Mouse (Mus musculus) embryonic facial prominence, embryonic 14.5 days (tissue): ENCODE measurements around the gene Rpl13a. TPM values are rescaled to one million over a fixed set of nuclear protein-coding genes. Genes with fewer than 3 reads are reported as not detected.

Experiments
- ATAC-seq: fragments of 200-750 bp; cut with Nextera tagmentation; 2 replicates; pipeline ENCODE4 v1.8.0; 2017; ENCODE audit warnings: low read depth, moderate number of reproducible peaks, moderate TSS enrichment
- DNase-seq: peaks from one replicate; pipeline ENCODE4 v3.0.0-alpha.2; 2015; ENCODE audit warnings: low spot score
- H3K27ac ChIP-seq: fragments of 300-500 bp; sonication (generic); replicated peaks from 2 replicates; pipeline ENCODE4 v1.5.1; 2014; ENCODE audit warnings: low read depth, mild to moderate bottlenecking, low read length, moderate library complexity
- H3K27me3 ChIP-seq: fragments of 300-500 bp; sonication (generic); replicated peaks from 2 replicates; pipeline ENCODE4 v1.6.1; 2014; ENCODE audit warnings: low read length; ENCODE audit not compliant: control insufficient read depth, insufficient read depth
- H3K36me3 ChIP-seq: fragments of 300-500 bp; sonication (generic); 2 replicates; pipeline ENCODE4 v1.6.1; 2014; ENCODE audit warnings: low read length, mixed read lengths; ENCODE audit not compliant: control insufficient read depth, insufficient read depth
- H3K4me1 ChIP-seq: fragments of 300-500 bp; sonication (generic); 2 replicates; pipeline ENCODE4 v1.6.1; 2014; ENCODE audit warnings: antibody characterized with exemption, low read length; ENCODE audit not compliant: control insufficient read depth, insufficient read depth
- H3K4me2 ChIP-seq: fragments of 300-500 bp; sonication (generic); 2 replicates; pipeline ENCODE4 v1.6.1; 2014; ENCODE audit warnings: low read depth, mild to moderate bottlenecking, low read length, moderate library complexity, mixed read lengths
- H3K4me3 ChIP-seq: fragments of 300-500 bp; sonication (generic); 2 replicates; pipeline ENCODE4 v1.5.1; 2014; ENCODE audit warnings: low read depth, mild to moderate bottlenecking, low read length
- H3K9ac ChIP-seq: fragments of 300-500 bp; sonication (generic); 2 replicates; pipeline ENCODE4 v1.6.1; 2014; ENCODE audit warnings: low read depth, mild to moderate bottlenecking, low read length, moderate library complexity, mixed read lengths
- H3K9me3 ChIP-seq: fragments of 300-500 bp; sonication (generic); 2 replicates; pipeline ENCODE4 v1.6.1; 2016; ENCODE audit warnings: low read length; ENCODE audit not compliant: control insufficient read depth
- WGBS: fragments of 180-500 bp; shearing (Covaris S2); extraction: QIAGEN DNeasy Blood & Tissue Kit; methylation state at CpG from one replicate; pipeline ENCODE4 v1.1.7; 2014; 5-methylcytosine and 5-hydroxymethylcytosine counted together
- polyA plus RNA-seq: library from polyadenylated mRNA; unstranded; fragments of >200 nt; fragmentation: Nextera tagmentation; extraction: Ambion mirVana; gene quantifications from 2 replicates; pipeline ENCODE4 v1.2.1, GENCODE M21; 2014

Gene Rpl13a
- polyA plus RNA-seq, 1 experiment from 2014 or later = 1,619 TPM

DNA sequence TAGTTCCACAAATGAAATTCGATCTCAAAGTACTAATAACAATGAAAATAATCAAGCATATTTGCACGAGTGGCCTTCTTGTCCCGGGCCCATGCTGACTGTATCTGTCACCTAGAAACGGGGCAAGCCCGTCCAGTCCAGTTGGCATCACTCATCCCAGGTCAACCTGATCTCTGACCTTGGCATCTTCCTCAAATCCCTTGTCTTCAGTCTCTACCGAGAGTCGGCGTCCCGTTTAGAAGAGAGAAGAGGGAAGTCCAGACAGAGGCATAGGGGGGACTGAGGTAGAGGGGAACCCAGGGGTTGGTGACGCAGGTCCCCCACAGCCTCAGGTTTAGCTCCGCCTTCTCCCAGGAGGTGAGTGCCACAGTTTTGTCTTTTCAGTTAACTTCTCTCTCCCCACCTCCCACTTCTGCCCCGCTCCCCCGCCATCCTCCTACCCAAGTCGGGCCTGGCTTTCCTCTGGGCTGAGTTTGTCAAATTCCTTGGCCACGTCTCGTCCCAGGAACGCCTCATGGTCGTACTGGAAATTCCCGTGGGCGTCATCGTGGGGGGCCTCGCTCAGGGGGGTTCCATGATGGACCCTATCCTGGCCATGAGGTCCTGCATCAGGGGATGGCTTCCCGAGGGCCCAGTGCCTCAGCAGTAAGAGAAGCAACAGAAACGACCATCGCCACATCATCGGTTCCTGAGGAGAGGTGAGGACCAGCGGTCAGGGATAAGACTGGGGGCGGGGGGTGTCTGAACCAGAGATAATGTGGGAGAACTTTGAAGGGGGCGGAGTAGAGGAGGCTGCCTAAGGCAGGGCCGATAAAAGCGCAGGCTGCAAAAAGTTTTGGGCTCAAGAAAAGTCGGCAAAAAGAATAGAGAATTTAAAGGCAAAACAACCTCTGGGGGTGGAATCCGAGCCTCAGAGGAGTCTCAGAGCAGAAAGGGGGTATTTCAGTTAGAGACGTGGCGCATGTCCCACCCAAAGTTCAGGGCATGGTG lies 37.3 kb downstream of the Rpl13a start:
- H3K4me2 ChIP-seq = peak overlapping the region; percentile 70
- ATAC-seq (peak; percentile 50), DNase-seq (peak; percentile 61)
- H3K9me3 ChIP-seq = no peaks in the 10 kb centered on the region
- peak overlapping the region; percentile 67 for H3K4me3 ChIP-seq
- H3K4me1 ChIP-seq = peaks cover 12% of the 10 kb centered on the region
- H3K36me3 ChIP-seq = peaks cover 33% of the 10 kb centered on the region
- peak overlapping the region; percentile 87 for H3K9ac ChIP-seq
- 9% methylated on average over 35 of the region's 35 CpGs for WGBS
- H3K27ac ChIP-seq = peak overlapping the region; percentile 97
- H3K27me3 ChIP-seq = no peaks in the 10 kb centered on the region

DNA sequence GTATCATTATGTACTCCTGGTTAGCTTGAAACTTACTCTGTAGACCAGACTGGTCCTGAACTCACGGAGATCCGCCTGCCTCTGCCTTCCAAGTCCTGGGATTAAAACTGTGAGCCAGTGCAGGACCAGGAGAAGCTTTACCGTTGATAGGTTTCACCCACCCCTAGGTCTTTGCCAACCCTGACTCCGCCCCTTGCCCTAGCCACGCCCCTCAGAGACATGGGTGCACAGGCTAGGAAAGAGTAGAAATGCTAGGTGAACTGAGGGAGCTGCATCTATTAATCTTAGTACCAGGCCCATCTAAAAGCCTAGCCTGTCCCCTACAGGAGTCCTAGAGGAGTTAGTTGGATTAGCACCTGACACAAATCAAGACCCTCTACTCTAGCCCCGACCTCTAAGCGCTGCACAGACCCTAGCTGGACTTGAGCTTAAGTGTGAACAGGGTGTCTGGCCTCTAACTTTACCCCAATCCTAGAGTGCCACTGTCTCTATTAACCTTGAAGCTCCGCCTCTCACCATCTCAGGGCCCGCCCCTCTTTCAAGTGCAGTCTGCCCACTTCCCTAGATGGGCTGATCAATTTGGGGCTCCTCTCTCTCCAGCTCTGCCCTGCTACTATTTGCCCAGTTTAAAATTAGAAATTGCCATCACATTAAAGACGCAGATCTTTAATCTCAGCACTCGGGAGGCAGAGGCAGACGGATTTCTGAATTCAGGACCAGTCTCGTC lies 38.1 kb downstream of the Rpl13a start:
- peak overlapping the region; percentile 67 for H3K4me3 ChIP-seq
- no peaks in the 10 kb centered on the region for H3K9me3 ChIP-seq
- H3K27me3 ChIP-seq = no peaks in the 10 kb centered on the region
- peak overlapping the region; percentile 97 for H3K27ac ChIP-seq
- peak overlapping the region; percentile 70 for H3K4me2 ChIP-seq
- H3K36me3 ChIP-seq = peaks cover 36% of the 10 kb centered on the region
- DNase-seq (no peak), ATAC-seq (no peak)
- peak overlapping the region; percentile 87 for H3K9ac ChIP-seq
- WGBS = 80% methylated on average over 13 of the region's 13 CpGs
- peaks cover 12% of the 10 kb centered on the region for H3K4me1 ChIP-seq

DNA sequence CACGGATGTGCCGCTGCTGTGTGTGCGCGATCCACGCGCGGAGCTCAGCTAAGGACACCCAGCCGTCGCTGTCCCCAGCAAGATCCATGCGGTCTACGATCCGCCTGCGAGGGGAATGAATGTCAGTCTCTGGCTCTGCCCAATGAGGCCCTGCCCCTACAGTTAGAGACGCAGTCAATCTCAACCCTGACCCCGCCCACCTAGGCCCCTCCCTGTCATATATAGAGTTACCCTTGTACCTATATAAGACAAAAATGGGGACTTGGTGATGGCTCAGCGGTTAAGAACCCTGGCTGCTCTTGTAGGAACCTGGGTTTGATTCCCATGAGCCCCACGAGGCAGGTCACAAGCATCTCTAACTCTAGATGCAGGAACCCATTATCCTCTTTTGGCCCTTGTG lies 40.0 kb downstream of the Rpl13a start:
- DNase-seq = no peak
- Histone ChIP-seq H3K36me3 (peaks cover 55% of the 10 kb centered on the region), H3K9me3 (no peaks in the 10 kb centered on the region), H3K27me3 (no peaks in the 10 kb centered on the region), H3K9ac (no peak overlapping the region), H3K27ac (no peak overlapping the region), H3K4me2 (no peak overlapping the region), H3K4me3 (no peak overlapping the region), H3K4me1 (peaks cover 12% of the 10 kb centered on the region)
- WGBS = 91% methylated on average over 17 of the region's 17 CpGs
- ATAC-seq = no peak

GRCm38 (mm10) chr7:45086084-45086483 lies 42.5 kb downstream of the Rpl13a start:
- ATAC-seq (no peak), DNase-seq (no peak)
- no peaks in the 10 kb centered on the region for H3K27me3 ChIP-seq
- 78% methylated on average over 4 of the region's 4 CpGs for WGBS
- peaks cover 8% of the 10 kb centered on the region for H3K4me1 ChIP-seq
- H3K4me2 ChIP-seq = no peak overlapping the region
- no peaks in the 10 kb centered on the region for H3K9me3 ChIP-seq
- no peak overlapping the region for H3K27ac ChIP-seq
- H3K36me3 ChIP-seq = peaks cover 72% of the 10 kb centered on the region
- H3K4me3 ChIP-seq = no peak overlapping the region
- H3K9ac ChIP-seq = no peak overlapping the region

DNA sequence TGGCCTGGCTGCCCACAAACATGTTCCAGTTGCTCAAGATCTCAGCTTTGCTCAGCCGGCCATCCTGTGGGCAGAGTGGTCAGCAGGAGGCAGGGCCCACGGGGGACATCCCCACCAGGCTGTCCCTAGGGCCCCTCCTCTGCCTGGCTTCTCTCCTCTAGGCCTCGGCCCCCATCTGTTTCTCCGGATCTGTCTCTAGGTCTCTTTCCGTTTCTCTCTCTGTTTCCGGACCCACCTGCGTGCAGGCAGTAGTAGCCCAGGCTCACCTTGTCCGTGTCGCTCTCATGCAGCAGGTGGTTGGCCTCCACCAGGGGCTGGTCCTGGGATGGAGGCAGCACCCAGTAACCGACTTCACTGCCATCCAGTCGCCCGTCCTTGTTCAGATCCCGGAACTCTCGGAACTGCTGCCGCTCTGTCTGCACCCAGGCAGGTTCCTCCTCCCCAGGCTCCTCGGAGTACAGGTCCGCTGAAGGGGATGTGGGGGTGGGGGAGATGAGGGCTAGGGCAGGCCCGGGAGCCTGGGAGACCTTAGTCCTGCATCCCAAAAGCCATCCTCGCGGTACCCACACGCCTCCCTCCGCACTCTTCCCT lies 45.2 kb downstream of the Rpl13a start:
- WGBS = 82% methylated on average over 21 of the region's 22 CpGs

DNA sequence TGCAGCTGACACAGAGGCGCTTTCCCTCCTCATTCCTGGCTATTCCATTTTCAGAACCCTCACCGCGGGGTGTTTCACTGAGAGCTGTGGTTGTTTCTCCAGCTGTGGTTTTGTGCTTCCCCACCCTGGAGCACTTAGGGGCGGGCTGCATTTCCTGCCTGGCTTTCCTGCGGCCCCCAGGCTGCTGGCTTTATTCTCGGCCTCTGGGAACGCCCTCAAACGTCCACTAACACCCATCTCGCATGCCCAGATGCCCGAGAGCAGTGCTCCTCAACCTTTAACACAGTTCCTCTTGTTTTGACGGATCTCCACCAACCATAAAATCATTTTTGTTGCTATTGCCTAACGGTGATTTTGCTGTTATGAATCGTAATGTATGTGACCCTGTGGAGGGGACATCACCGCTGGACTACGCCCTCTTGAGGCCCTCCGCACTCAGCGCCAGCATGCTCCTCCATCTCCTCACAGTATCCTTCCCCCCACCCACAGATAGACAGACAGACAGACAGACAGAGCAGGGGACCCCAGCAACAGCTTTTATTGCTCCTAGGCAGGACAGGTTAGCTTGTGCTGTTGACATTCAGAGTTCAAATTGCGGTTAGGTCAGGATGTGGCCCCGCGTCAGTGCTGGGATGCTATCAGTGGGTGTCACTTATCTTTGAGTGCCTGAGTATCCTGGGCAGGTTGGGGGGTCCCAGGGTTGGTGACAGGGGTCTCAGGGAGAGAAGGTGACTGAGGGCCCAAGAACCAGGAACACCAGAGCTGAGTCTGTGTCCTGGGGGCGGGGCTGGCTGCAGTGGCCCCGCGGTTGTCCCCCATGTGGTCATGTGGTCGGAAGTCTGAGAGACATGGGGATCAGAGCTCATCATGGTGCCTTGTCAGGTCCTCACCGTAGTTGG lies 45.9 kb downstream of the Rpl13a start:
- peaks cover 4% of the 10 kb centered on the region; the same call in 1 of the 2 replicates for H3K4me1 ChIP-seq
- H3K36me3 ChIP-seq = peaks cover 61% of the 10 kb centered on the region
- DNase-seq (peak; percentile 81), ATAC-seq (peak; percentile 23; the same call in 1 of the 2 replicates)
- H3K9ac ChIP-seq = peak overlapping the region; percentile 1; the same call in 1 of the 2 replicates
- no peaks in the 10 kb centered on the region for H3K9me3 ChIP-seq
- H3K4me2 ChIP-seq = peak overlapping the region; percentile 20; the same call in 1 of the 2 replicates
- WGBS = 57% methylated on average over 25 of the region's 25 CpGs
- H3K27ac ChIP-seq = peak overlapping the region; percentile 79
- no peak overlapping the region for H3K4me3 ChIP-seq
- no peaks in the 10 kb centered on the region for H3K27me3 ChIP-seq

More for the DNA sequence above, 45.2 kb downstream of the Rpl13a start:
- Histone ChIP-seq H3K36me3 (peaks cover 66% of the 10 kb centered on the region), H3K9ac (0 out of 2 replicates have a peak overlapping the region, but pooled peaks have one; percentile 1), H3K9me3 (no peaks in the 10 kb centered on the region), H3K27ac (no peak overlapping the region), H3K4me3 (no peak overlapping the region; the same call in 1 of the 2 replicates), H3K4me1 (peaks cover 4% of the 10 kb centered on the region; the same call in 1 of the 2 replicates), H3K27me3 (no peaks in the 10 kb centered on the region), H3K4me2 (no peak overlapping the region)
- no peak for ATAC-seq
- no peak for DNase-seq

GRCm38 (mm10) chr7:45081016-45081415 lies 47.5 kb downstream of the Rpl13a start:
- DNase-seq = peak; percentile 54
- 54% methylated on average over 5 of the region's 5 CpGs for WGBS

More at GRCm38 (mm10) chr7:45081016-45081415, 47.5 kb downstream of the Rpl13a start:
- no peaks in the 10 kb centered on the region for H3K27me3 ChIP-seq
- H3K36me3 ChIP-seq = peaks cover 61% of the 10 kb centered on the region
- ATAC-seq = no peak
- H3K27ac ChIP-seq = 0 out of 2 replicates have a peak overlapping the region, but pooled peaks have one; percentile 33
- no peaks in the 10 kb centered on the region for H3K9me3 ChIP-seq
- no peak overlapping the region for H3K4me3 ChIP-seq
- no peak overlapping the region for H3K9ac ChIP-seq
- peaks cover 4% of the 10 kb centered on the region; the same call in 1 of the 2 replicates for H3K4me1 ChIP-seq
- no peak overlapping the region for H3K4me2 ChIP-seq
